Mouse (Mus musculus): ENCODE results near the gene Tmem63c.

Tmem63c gene

DNA sequence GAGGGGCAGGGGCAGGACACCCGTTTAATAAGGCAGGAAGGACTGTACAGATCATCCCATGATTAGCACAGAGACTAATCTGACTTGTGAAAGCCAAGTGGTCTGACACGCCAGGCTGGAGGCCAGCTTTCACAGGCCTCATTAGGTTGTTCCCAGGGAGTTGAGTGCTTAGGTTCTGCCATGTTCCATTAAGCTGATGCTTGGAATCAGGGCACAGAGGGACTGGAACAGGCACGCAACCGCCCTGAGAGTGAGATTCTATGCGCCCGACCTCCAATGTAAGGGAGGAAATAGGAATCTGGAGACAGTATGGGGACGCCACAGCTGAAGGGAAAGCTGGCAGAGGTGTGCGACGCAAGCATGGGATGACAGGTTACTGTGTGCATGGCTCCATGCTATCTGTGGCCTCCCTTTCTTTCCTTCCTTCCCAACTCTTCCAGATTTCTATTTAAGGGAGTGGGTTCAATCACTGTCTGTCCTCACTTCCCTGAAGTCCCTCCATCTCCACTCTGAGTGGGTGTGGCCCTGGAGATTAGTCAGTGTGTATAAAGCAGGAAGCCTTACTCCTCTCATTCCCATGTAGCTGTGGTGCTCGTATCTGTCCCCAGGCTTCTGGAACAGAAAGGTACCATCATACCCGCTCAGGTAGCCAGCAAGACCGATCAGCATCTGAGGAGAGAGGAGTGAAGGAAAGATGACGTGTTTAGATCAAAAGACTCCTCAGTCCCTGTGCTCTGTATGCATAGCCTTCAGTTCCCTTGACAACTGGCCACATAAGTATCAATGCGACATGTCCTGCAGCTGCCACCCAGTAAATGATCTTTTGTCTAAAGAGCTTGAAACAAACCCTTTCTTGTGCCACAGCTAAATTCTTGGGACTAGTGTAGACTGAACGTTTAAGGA lies 116.5 kb downstream of the Tmem63c start:
- no peak for DNase-seq

DNA sequence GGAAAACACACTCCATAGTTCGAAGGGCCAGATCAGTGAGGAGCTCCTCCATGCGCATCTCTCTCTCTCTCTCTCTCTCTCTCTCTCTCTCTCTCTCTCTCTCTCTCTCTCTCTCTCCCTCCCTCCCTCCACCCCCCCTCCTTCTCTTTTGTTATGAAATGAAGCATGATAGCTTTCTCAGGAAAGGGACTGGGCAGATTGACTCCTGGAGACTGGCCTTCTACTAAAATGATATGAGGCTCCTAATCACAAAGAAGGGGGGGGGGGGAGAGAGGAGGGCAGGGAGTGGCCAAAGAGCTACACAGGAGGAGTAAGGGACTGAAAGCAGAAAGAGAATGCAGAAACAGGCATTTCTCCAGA lies 117.2 kb downstream of the Tmem63c start:
- no peak for DNase-seq

DNA sequence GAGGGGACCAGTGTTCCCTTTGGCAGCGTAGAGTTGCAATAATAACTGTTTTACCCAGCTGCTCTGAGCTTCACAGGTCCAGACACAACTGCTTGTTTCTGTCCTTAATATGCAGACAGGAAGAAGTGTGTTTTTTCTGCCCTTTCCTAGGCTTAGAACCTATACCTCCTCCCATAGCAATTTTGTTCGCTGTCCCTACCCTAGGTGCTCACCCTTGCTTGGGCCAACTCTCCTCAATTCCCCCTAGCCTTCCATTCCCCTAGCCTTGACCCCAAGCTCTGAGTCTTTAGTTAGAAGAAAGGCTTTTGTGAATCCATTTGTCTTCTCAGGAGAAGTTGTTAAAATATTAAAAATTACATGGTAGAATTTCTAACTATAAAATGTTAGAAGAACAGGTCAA lies 117.6 kb downstream of the Tmem63c start:
- no peak for DNase-seq

Data from cerebellum, adult 9-10 months (tissue).